Mouse (Mus musculus) liver, postnatal 0 days (tissue): Measurements from ENCODE around the gene Shisa5. TPM values are rescaled to one million over a fixed set of nuclear protein-coding genes. Genes with fewer than 3 reads are reported as not detected.
A peak's percentile ranks its signal among the peaks of the same experiment; 100 is the strongest.

Experiments used
- ATAC-seq: fragments of 200-750 bp; cut with Nextera tagmentation; 2 replicates; pipeline ENCODE4 v1.8.0; 2017; ENCODE audit warnings: mild to moderate bottlenecking, moderate library complexity
- DNase-seq: peaks from one replicate; pipeline ENCODE4 v3.0.0-alpha.2; 2016
- H3K27ac ChIP-seq: fragments of 300-500 bp; sonication (generic); 2 replicates; pipeline ENCODE4 v1.5.1; 2014; ENCODE audit warnings: antibody characterized with exemption, moderate library complexity, mild to moderate bottlenecking, low read depth
- H3K27me3 ChIP-seq: fragments of 300-500 bp; sonication (generic); 2 replicates; pipeline ENCODE4 v1.6.1; 2014; ENCODE audit warnings: low read length, control low read depth, mixed read lengths; ENCODE audit not compliant: insufficient read depth
- H3K36me3 ChIP-seq: fragments of 300-500 bp; sonication (generic); replicated peaks from 2 replicates; pipeline ENCODE4 v1.6.1; 2014; ENCODE audit warnings: mild to moderate bottlenecking, control low read depth, low read length, moderate library complexity, mixed read lengths; ENCODE audit not compliant: insufficient read depth
- H3K4me1 ChIP-seq: fragments of 300-500 bp; sonication (generic); 2 replicates; pipeline ENCODE4 v1.6.1; 2014; ENCODE audit warnings: antibody characterized with exemption, mild to moderate bottlenecking, control low read depth; ENCODE audit not compliant: insufficient read depth
- H3K4me2 ChIP-seq: fragments of 300-500 bp; sonication (generic); 2 replicates; pipeline ENCODE4 v1.6.1; 2014; ENCODE audit warnings: low read depth, mild to moderate bottlenecking, low read length, moderate library complexity, mixed read lengths
- H3K4me3 ChIP-seq: fragments of 300-500 bp; sonication (generic); 2 replicates; pipeline ENCODE4 v1.5.1; 2014; ENCODE audit warnings: low read depth, low read length
- H3K9ac ChIP-seq: fragments of 300-500 bp; sonication (generic); replicated peaks from 2 replicates; pipeline ENCODE4 v1.6.1; 2014; ENCODE audit warnings: mild to moderate bottlenecking, moderate library complexity
- H3K9me3 ChIP-seq: fragments of 300-500 bp; sonication (generic); 2 replicates; pipeline ENCODE4 v1.6.1; 2016; ENCODE audit warnings: mild to moderate bottlenecking, control low read depth, low read length, mixed read lengths
- CTCF ChIP-seq: sonication (generic); IDR thresholded peaks from 2 replicates; pipeline ENCODE4 v1.5.1; 2016; ENCODE audit warnings: antibody characterized with exemption, low read depth
- EP300 ChIP-seq: IDR thresholded peaks from 2 replicates; pipeline ENCODE4 v1.6.1; 2016; ENCODE audit warnings: antibody characterized with exemption, low read depth, mild to moderate bottlenecking
- WGBS: fragments of 180-500 bp; shearing (Covaris S2); extraction: QIAGEN DNeasy Blood & Tissue Kit; methylation state at CpG from one replicate; pipeline ENCODE4 v1.1.7; 2014; ENCODE audit not compliant: insufficient replicate concordance; 5-methylcytosine and 5-hydroxymethylcytosine counted together
- polyA plus RNA-seq: library from polyadenylated mRNA; unstranded; fragments of >200 nt; fragmentation: Nextera tagmentation; extraction: Ambion mirVana; gene quantifications from 2 replicates; pipeline ENCODE4 v1.2.1, GENCODE M21; 2015

Gene Shisa5
- polyA plus RNA-seq, 1 experiment from 2014 or later, result 35.0 TPM

GRCm38 (mm10) chr9:108992620-108993361 is 45.6 kb upstream of the Shisa5 start:
- Histone ChIP-seq H3K27me3 (no peaks in the 10 kb centered on the region), H3K36me3 (no peaks in the 10 kb centered on the region), H3K9me3 (no peaks in the 10 kb centered on the region), H3K4me3 (peak overlapping the region; percentile 49), H3K4me1 (peaks cover 48% of the 10 kb centered on the region), H3K4me2 (peak overlapping the region; percentile 78), H3K9ac (no peak overlapping the region), H3K27ac (no peak overlapping the region)
- no peak for ATAC-seq
- WGBS, result 62% methylated on average over 9 of the region's 9 CpGs
- no peak for TF ChIP-seq CTCF
- TF ChIP-seq EP300, result no peak
- no peak for DNase-seq

- Histone ChIP-seq H3K36me3 (no peaks in the 10 kb centered on the region), H3K4me2 (peak overlapping the region; percentile 52), H3K9ac (no peak overlapping the region), H3K4me1 (peaks cover 28% of the 10 kb centered on the region), H3K27me3 (no peaks in the 10 kb centered on the region), H3K4me3 (no peak overlapping the region), H3K27ac (peak overlapping the region; percentile 71), H3K9me3 (no peaks in the 10 kb centered on the region)
- TF ChIP-seq CTCF, result no peak
- TF ChIP-seq EP300, result no peak
- peak; percentile 31 for DNase-seq
- WGBS, result 56% methylated on average over 9 of the region's 9 CpGs
- no peak for ATAC-seq
These were observed 42.0 kb upstream of the Shisa5 start for GRCm38 (mm10) chr9:108996411-108996810.

GRCm38 (mm10) chr9:108998287-108999166 is 39.8 kb upstream of the Shisa5 start:
- ATAC-seq (no peak), DNase-seq (no peak)
- Histone ChIP-seq H3K4me3 (no peak overlapping the region), H3K27ac (peak overlapping the region; percentile 76), H3K4me1 (peaks cover 20% of the 10 kb centered on the region), H3K4me2 (peak overlapping the region; percentile 48), H3K27me3 (no peaks in the 10 kb centered on the region), H3K36me3 (no peaks in the 10 kb centered on the region), H3K9me3 (no peaks in the 10 kb centered on the region), H3K9ac (no peak overlapping the region; the same call in 1 of the 2 replicates)
- TF ChIP-seq CTCF (no peak), EP300 (no peak)
- WGBS, result 68% methylated on average over 19 of the region's 19 CpGs

GRCm38 (mm10) chr9:108999167-108999526 is 39.2 kb upstream of the Shisa5 start:
- Histone ChIP-seq H3K9ac (no peak overlapping the region; the same call in 1 of the 2 replicates), H3K4me2 (peak overlapping the region; percentile 48), H3K4me1 (peaks cover 20% of the 10 kb centered on the region), H3K9me3 (no peaks in the 10 kb centered on the region), H3K27ac (peak overlapping the region; percentile 76), H3K36me3 (no peaks in the 10 kb centered on the region), H3K27me3 (no peaks in the 10 kb centered on the region), H3K4me3 (no peak overlapping the region)
- 41% methylated on average over 4 of the region's 4 CpGs for WGBS
- DNase-seq (peak; percentile 35), ATAC-seq (peak; percentile 40; the same call in 1 of the 2 replicates)
- TF ChIP-seq CTCF (no peak), EP300 (no peak)

- no peak for TF ChIP-seq EP300
- peak; percentile 99 for TF ChIP-seq CTCF
- no peaks in the 10 kb centered on the region for H3K36me3 ChIP-seq
- ATAC-seq (peak; percentile 59), DNase-seq (peak; percentile 71)
- H3K27ac ChIP-seq, result no peak overlapping the region
- H3K27me3 ChIP-seq, result no peaks in the 10 kb centered on the region
- peaks cover 11% of the 10 kb centered on the region for H3K4me1 ChIP-seq
- WGBS, result 5% methylated on average over 3 of the region's 3 CpGs
- H3K4me2 ChIP-seq, result no peak overlapping the region
- H3K4me3 ChIP-seq, result no peak overlapping the region
- no peaks in the 10 kb centered on the region for H3K9me3 ChIP-seq
- no peak overlapping the region for H3K9ac ChIP-seq
These were observed 37.6 kb upstream of the Shisa5 start for GRCm38 (mm10) chr9:109000726-109001125.

- Histone ChIP-seq H3K27me3 (no peaks in the 10 kb centered on the region), H3K4me1 (no peaks in the 10 kb centered on the region), H3K9me3 (no peaks in the 10 kb centered on the region), H3K4me3 (no peak overlapping the region), H3K4me2 (no peak overlapping the region), H3K27ac (no peak overlapping the region), H3K36me3 (no peaks in the 10 kb centered on the region), H3K9ac (no peak overlapping the region)
- DNase-seq (peak; percentile 72), ATAC-seq (no peak)
- TF ChIP-seq EP300 (no peak), CTCF (peak; percentile 89)
- 42% methylated on average over 2 of the region's 2 CpGs for WGBS
These were observed 35.2 kb upstream of the Shisa5 start for GRCm38 (mm10) chr9:109003201-109003600.
